Comparison of ENCODE assay signal across 8 mouse cellular contexts in genomic region chr3:145648991-145649851, GRCm38 (mm10). TPM values are rescaled to one million over a fixed set of nuclear protein-coding genes. Genes with fewer than 3 reads are reported as not detected.
DNase-seq lines count a peak whose midpoint lies in the region; ATAC-seq and TF ChIP-seq lines count a peak whose summit lies in the region.

No protein-coding gene starts in this region.

- no peak for TF ChIP-seq CTCF in E14TG2a.4 (conservative IDR thresholded peaks at IDR 0.05; ENCODE audit: low read length)

- H3K9me3 ChIP-seq in E14TG2a.4 (ENCODE audit: low read length): peaks cover 21% of the 10 kb centered on the region
- no peaks in the 10 kb centered on the region for H3K9me3 ChIP-seq in hindbrain, embryonic 15.5 days
- no peaks in the 10 kb centered on the region for H3K9me3 ChIP-seq in liver, embryonic 11.5 days (ENCODE audit: control insufficient read depth, low read length)
- no peaks in the 10 kb centered on the region for H3K9me3 ChIP-seq in neural tube, embryonic 13.5 days

- no peak for ATAC-seq in hindbrain, embryonic 15.5 days (ENCODE audit: low FRiP score, low read depth)
- no peak for ATAC-seq in liver, embryonic 11.5 days (replicated peaks; ENCODE audit: low FRiP score)
- peak; percentile 26 for ATAC-seq in neural tube, embryonic 13.5 days (ENCODE audit: low read depth)
- ATAC-seq in frontal cortex, adult (ENCODE audit: low TSS enrichment): no peak

- peak overlapping the region; percentile 41 for H3K27ac ChIP-seq in hindbrain, embryonic 15.5 days (replicated peaks)
- peak overlapping the region; percentile 35; the same call in 1 of the 2 replicates for H3K27ac ChIP-seq in liver, embryonic 11.5 days (ENCODE audit: low read depth, low read length)
- peak overlapping the region; percentile 74 for H3K27ac ChIP-seq in neural tube, embryonic 13.5 days (replicated peaks)

- WGBS in hindbrain, embryonic 15.5 days: under 1% methylated on average over 49 of the region's 49 CpGs
- WGBS in liver, embryonic 11.5 days: 1% methylated on average over 49 of the region's 49 CpGs
- under 1% methylated on average over 49 of the region's 49 CpGs for WGBS in neural tube, embryonic 13.5 days

- H3K4me3 ChIP-seq in E14TG2a.4 (replicated peaks; ENCODE audit: low read length): peak overlapping the region; percentile 80
- H3K4me3 ChIP-seq in hindbrain, embryonic 15.5 days: peak overlapping the region; percentile 62
- peak overlapping the region; percentile 57 for H3K4me3 ChIP-seq in liver, embryonic 11.5 days (ENCODE audit: low read depth, low read length)
- peak overlapping the region; percentile 55 for H3K4me3 ChIP-seq in neural tube, embryonic 13.5 days

- peaks cover 13% of the 10 kb centered on the region for H3K36me3 ChIP-seq in E14TG2a.4 (ENCODE audit: insufficient read depth, low read length)
- H3K36me3 ChIP-seq in hindbrain, embryonic 15.5 days: no peaks in the 10 kb centered on the region
- peaks cover 2% of the 10 kb centered on the region; the same call in 1 of the 2 replicates for H3K36me3 ChIP-seq in liver, embryonic 11.5 days (ENCODE audit: control insufficient read depth, insufficient read depth, low read length)
- H3K36me3 ChIP-seq in neural tube, embryonic 13.5 days: no peaks in the 10 kb centered on the region

- peaks cover 57% of the 10 kb centered on the region for H3K4me1 ChIP-seq in E14TG2a.4 (replicated peaks; ENCODE audit: low read depth, low read length)
- H3K4me1 ChIP-seq in hindbrain, embryonic 15.5 days (replicated peaks): peaks cover 55% of the 10 kb centered on the region
- H3K4me1 ChIP-seq in liver, embryonic 11.5 days (replicated peaks; ENCODE audit: control insufficient read depth, insufficient read depth, low read length): peaks cover 17% of the 10 kb centered on the region
- H3K4me1 ChIP-seq in neural tube, embryonic 13.5 days (replicated peaks): peaks cover 82% of the 10 kb centered on the region

- peak overlapping the region; percentile 51 for H3K9ac ChIP-seq in hindbrain, embryonic 15.5 days
- peak overlapping the region; percentile 59 for H3K9ac ChIP-seq in liver, embryonic 11.5 days (ENCODE audit: low read depth, low read length)
- H3K9ac ChIP-seq in neural tube, embryonic 13.5 days: peak overlapping the region; percentile 77

- peaks cover 53% of the 10 kb centered on the region for H3K27me3 ChIP-seq in E14TG2a.4 (ENCODE audit: insufficient read depth, low read length)
- peaks cover 36% of the 10 kb centered on the region for H3K27me3 ChIP-seq in hindbrain, embryonic 15.5 days
- peaks cover 61% of the 10 kb centered on the region for H3K27me3 ChIP-seq in liver, embryonic 11.5 days (replicated peaks; ENCODE audit: control insufficient read depth, insufficient read depth, low read length)
- H3K27me3 ChIP-seq in neural tube, embryonic 13.5 days: peaks cover 50% of the 10 kb centered on the region

- peak overlapping the region; percentile 97 for H3K4me2 ChIP-seq in hindbrain, embryonic 15.5 days
- peak overlapping the region; percentile 82 for H3K4me2 ChIP-seq in liver, embryonic 11.5 days
- H3K4me2 ChIP-seq in neural tube, embryonic 13.5 days: peak overlapping the region; percentile 80

- DNase-seq in adrenal gland, postnatal 10 days: peak; percentile 79
- DNase-seq in gastrocnemius, adult 18-20 months (ENCODE audit: low spot score): peak; percentile 71
- peak; percentile 62 for DNase-seq in liver, embryonic 11.5 days (ENCODE audit: low spot score)
- no peak for DNase-seq in layer of hippocampus, adult 11-12 months (ENCODE audit: low spot score)

RNA-seq across cellular contexts. Expression of gene Ccn1, which starts 0.6 kb away (rescaled TPM):
- total RNA-seq in adrenal gland, postnatal 10 days (2021): 10 to 100 TPM; 18.6 to 47.5 TPM
- 100 to 1,000 TPM in 1 of 2 experiments, 10 to 100 TPM in 1; 45.3 to 211 TPM for total RNA-seq in gastrocnemius, adult 18-20 months (2021)
- polyA plus RNA-seq in hindbrain, embryonic 15.5 days (2015; fragmentation: Nextera tagmentation; extraction: Ambion mirVana): 6.9 and 7.1 TPM in 2 replicates
- 14.2 and 16.4 TPM in 2 replicates for polyA plus RNA-seq in liver, embryonic 11.5 days (2014; fragmentation: Nextera tagmentation; extraction: Ambion mirVana)
- polyA plus RNA-seq in neural tube, embryonic 13.5 days (2015; fragmentation: Nextera tagmentation; extraction: Ambion mirVana): 11.3 and 13.7 TPM in 2 replicates
